Mouse (Mus musculus): ENCODE results near the gene Muc15. TPM values are rescaled to one million over a fixed set of nuclear protein-coding genes. Genes with fewer than 3 reads are reported as not detected.

Gene Muc15
- 0.05 TPM in 2 replicates for polyA plus RNA-seq (2016; fragmentation: Nextera tagmentation; extraction: Ambion mirVana)

DNA sequence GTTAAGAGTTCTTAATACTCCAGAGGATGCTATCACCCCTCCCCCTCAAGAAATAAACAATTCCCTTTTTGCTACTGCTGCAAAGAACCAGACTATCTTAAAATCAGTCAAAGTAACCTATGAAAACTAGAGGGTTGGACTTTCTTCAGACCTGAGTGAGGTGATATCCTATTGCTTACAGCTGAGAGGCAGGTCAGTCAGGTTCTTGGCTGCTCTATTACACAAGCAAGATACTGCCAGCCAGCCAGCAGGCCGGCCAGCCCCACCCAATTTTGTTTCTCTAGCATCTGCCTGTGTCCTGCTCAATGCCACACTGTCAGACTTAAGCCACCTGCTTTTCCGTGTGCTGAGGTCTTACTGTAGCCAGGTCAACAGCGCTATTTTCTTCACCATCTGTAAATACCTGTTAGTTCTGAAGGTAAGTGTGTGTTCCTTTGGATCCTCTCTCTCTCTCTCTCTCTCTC, at the start of gene Muc15:
TSS of gene Muc15 (plus strand) at position 51 of the 464 bp plus-strand sequence.
- 55% methylated on average over 3 of the region's 3 CpGs for WGBS

DNA sequence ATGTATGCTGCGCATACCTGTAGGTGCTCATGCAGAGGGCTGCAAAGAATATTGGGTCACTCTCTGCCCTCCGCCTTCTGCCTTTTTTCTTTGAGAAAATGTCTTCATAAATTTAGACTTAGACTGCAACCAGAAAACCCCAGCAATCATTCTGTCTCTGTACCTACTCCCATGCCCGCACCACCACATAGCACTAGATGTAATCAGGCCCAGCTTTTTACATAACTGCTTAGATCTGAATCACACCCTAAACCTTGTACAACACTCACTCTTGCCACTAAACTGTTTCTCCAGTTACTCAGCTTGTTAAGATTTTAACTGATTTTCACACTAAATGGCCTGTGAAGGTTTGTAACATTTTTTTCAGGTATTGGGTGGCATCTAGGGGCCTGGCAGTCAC, 11.7 kb upstream of the Muc15 start:
- Histone ChIP-seq H3K27ac (replicated peaks) (no peak overlapping the region), H3K4me3 (no peak overlapping the region), H3K4me1 (no peaks in the 10 kb centered on the region), H3K9me3 (replicated peaks) (no peaks in the 10 kb centered on the region), H3K27me3 (ENCODE audit: low read depth, poor library complexity, severe bottlenecking) (no peaks in the 10 kb centered on the region), H3K36me3 (no peaks in the 10 kb centered on the region)
- 99% methylated on average over 3 of the region's 3 CpGs for WGBS
- DNase-seq (ENCODE audit: low spot score) = no peak

More for the DNA sequence above, at the start of gene Muc15:
- no peaks in the 10 kb centered on the region for H3K4me1 ChIP-seq
- no peaks in the 10 kb centered on the region for H3K9me3 ChIP-seq (replicated peaks)
- no peaks in the 10 kb centered on the region for H3K36me3 ChIP-seq
- DNase-seq (ENCODE audit: low spot score) = no peak
- no peak within 1 kb of the TSS for H3K4me3 ChIP-seq
- no peak within 1 kb of the TSS for H3K27ac ChIP-seq (replicated peaks)
- H3K27me3 ChIP-seq (ENCODE audit: low read depth, poor library complexity, severe bottlenecking) = no peaks in the 10 kb centered on the region

DNA sequence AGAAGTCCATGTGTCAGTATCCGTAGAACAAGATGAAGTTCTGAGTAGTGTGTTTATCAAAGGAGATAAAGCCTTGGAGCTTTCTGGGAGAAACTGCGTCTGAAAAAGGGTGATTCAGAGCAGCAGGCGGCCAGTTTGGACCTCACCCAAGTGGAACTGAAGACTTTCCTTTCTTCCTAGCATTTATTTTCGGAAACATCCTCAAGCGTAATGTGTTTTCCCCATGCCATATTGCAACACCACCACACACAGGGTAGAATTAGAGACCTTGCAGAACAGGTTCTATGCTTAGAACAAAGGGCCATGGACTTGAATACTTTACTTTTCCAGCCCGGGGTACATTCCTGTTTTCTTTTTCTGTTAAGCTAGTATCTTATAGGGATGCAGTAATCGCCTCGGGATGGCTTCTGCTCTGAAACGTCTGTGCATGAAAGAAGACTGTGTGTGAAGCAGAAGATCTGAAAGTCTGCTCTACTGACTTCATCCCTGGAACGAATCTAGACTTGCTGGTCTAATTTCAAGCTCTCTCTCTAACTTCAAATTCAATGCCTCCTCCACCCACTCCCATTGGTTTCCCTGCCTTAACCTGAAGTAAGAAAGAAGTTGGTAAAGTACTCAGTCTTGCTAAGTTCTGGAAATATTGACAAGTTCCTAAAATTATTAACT, 11.0 kb upstream of the Muc15 start:
- WGBS = 86% methylated on average over 10 of the region's 10 CpGs
- no peaks in the 10 kb centered on the region for H3K36me3 ChIP-seq
- no peak overlapping the region for H3K4me3 ChIP-seq

DNA sequence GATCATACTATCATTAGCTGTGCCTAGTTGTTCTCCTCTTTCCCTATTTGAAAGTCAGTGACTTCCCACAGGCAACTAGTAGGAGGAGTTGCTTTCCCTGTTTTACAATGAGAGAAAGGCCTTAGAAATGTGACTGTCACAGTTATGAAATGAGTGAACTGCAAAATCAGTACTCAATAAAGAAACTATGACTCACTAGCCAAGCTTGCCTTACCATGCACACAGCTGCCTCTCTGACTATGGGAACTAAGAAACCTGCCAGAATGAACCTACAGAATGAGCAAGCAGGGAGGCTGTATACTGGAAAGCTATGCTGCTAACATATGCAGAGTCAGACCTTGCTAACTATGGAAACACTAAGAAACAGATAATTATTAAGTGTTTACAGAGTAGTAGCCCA, 2.1 kb upstream of the Muc15 start:
- H3K36me3 ChIP-seq = no peaks in the 10 kb centered on the region
- DNase-seq (ENCODE audit: low spot score) = no peak
- no peak overlapping the region for H3K4me3 ChIP-seq
- H3K27me3 ChIP-seq (ENCODE audit: low read depth, poor library complexity, severe bottlenecking) = no peaks in the 10 kb centered on the region
- no peaks in the 10 kb centered on the region for H3K9me3 ChIP-seq (replicated peaks)
- no peaks in the 10 kb centered on the region for H3K4me1 ChIP-seq
- no peak overlapping the region for H3K27ac ChIP-seq (replicated peaks)

More for the DNA sequence above, 11.0 kb upstream of the Muc15 start:
- H3K27me3 ChIP-seq (ENCODE audit: low read depth, poor library complexity, severe bottlenecking) = no peaks in the 10 kb centered on the region
- H3K9me3 ChIP-seq (replicated peaks) = no peaks in the 10 kb centered on the region
- no peak overlapping the region for H3K27ac ChIP-seq (replicated peaks)
- H3K4me1 ChIP-seq = no peaks in the 10 kb centered on the region
- no peak for DNase-seq (ENCODE audit: low spot score)

DNA sequence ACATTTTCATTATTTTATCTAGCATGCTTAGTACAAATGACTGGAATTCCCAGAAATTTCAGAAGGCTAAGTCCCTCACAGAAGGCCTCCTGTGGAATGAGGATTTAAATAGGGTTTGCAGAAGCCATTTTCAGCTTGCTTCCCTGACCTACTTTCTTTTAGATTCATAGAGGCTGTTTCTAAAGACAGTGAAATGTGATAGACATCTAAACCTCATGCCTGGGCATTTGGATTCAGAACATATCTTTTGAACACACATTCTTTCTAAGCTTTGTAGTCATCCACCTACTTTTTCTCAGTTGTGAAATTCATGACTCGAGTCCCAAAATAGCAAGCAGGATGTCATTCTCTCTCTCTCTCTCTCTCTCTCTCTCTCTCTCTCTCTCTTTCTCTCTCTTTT, 1.1 kb downstream of the Muc15 start:
- Histone ChIP-seq H3K9me3 (replicated peaks) (no peaks in the 10 kb centered on the region), H3K4me1 (no peaks in the 10 kb centered on the region), H3K27me3 (ENCODE audit: low read depth, poor library complexity, severe bottlenecking) (no peaks in the 10 kb centered on the region), H3K36me3 (no peaks in the 10 kb centered on the region), H3K27ac (replicated peaks) (no peak overlapping the region), H3K4me3 (no peak overlapping the region)
- DNase-seq (ENCODE audit: low spot score) = no peak
- WGBS = 76% methylated on average over 1 of the region's 1 CpGs

DNA sequence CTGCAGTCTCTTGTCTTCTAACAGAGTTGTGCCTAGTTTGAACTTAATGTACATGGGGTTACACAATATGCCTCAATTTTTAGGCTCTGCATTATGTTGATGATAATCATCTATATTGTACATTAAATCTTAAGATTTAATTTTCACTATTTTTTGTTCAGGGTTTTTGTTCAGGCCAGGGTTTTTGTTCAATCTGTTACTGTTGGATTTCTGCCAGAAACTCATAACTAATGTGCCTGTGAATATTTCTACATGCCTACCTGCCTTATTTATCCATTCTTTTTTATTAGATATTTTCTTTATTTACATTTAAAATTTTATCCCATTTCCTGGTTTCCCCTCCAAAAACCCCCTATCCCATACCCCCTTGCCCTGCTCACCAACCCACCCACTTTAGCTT, 5.0 kb downstream of the Muc15 start:
- no peak for DNase-seq (ENCODE audit: low spot score)

DNA sequence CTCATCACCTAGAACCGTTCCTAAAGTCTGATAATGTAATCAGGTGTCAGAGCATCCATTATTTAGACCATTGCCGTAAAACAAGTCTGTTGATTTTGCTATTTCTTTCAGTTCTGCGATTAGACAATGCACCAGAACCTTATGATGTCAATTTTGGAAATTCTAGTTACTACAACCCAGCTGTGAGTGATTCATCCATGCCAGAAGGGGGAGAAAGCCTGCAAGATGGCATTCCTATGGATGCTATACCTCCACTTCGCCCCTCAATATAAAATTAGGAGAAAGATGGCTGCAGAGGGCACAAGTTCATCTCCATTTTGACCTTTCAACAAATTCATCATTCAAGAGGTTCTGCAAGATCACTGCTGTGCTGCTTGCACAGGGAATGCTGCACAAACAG, 16.1 kb downstream of the Muc15 start:
- H3K9me3 ChIP-seq (replicated peaks) = no peaks in the 10 kb centered on the region
- no peak overlapping the region for H3K4me3 ChIP-seq
- no peak overlapping the region for H3K27ac ChIP-seq (replicated peaks)
- H3K4me1 ChIP-seq = no peaks in the 10 kb centered on the region
- H3K36me3 ChIP-seq = no peaks in the 10 kb centered on the region
- 87% methylated on average over 4 of the region's 4 CpGs for whole genome bisulfite sequencing
- H3K27me3 ChIP-seq (ENCODE audit: low read depth, poor library complexity, severe bottlenecking) = no peaks in the 10 kb centered on the region
- DNase-seq (ENCODE audit: low spot score) = no peak

More for the DNA sequence above, 5.0 kb downstream of the Muc15 start:
- Histone ChIP-seq H3K9me3 (replicated peaks) (no peaks in the 10 kb centered on the region), H3K4me3 (no peak overlapping the region), H3K27me3 (ENCODE audit: low read depth, poor library complexity, severe bottlenecking) (no peaks in the 10 kb centered on the region), H3K4me1 (no peaks in the 10 kb centered on the region), H3K36me3 (no peaks in the 10 kb centered on the region), H3K27ac (replicated peaks) (no peak overlapping the region)

DNA sequence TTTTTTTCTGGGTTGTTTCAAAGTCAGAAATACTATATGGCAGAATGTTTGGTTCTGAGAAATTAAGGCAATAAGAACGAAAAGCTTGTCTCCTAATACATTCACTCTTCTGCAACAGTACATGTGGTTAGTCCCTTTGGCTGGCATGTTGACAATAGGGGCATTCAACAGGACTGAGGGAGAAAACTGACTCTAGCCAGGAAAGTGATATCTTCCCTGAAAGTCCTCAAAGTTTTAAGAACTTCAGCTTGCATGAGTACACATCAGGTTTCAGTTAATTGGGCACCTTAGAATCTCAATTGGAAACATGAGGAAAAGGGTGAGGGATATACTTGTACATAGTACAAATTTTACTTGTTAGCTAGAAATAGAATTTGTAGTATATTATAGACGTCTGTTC, 16.8 kb downstream of the Muc15 start:
- no peaks in the 10 kb centered on the region for H3K9me3 ChIP-seq (replicated peaks)
- H3K36me3 ChIP-seq = no peaks in the 10 kb centered on the region
- WGBS = 76% methylated on average over 2 of the region's 2 CpGs
- DNase-seq (ENCODE audit: low spot score) = no peak
- H3K4me3 ChIP-seq = no peak overlapping the region
- no peaks in the 10 kb centered on the region for H3K4me1 ChIP-seq
- H3K27me3 ChIP-seq (ENCODE audit: low read depth, poor library complexity, severe bottlenecking) = no peaks in the 10 kb centered on the region
- no peak overlapping the region for H3K27ac ChIP-seq (replicated peaks)

DNA sequence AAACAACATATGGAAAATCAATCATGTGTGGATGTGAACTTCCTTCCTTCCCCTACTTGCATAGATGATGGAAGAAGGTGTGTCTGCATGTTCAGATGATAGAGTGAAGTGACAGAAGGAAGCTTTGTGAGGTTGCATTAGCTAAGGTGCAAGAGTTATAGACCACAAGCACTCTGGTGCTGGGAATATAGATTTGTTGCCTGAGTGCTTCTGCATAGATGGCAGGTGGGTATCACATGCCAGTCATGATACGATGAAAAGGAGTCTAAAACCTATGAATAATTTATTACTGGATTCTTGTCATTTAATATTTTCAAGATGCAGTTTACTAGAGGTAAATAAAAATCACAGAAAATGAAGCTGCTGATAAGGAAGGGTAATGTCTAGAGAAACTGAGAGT, 18.6 kb downstream of the Muc15 start:
- 85% methylated on average over 1 of the region's 1 CpGs for WGBS
- DNase-seq (ENCODE audit: low spot score) = no peak

DNA sequence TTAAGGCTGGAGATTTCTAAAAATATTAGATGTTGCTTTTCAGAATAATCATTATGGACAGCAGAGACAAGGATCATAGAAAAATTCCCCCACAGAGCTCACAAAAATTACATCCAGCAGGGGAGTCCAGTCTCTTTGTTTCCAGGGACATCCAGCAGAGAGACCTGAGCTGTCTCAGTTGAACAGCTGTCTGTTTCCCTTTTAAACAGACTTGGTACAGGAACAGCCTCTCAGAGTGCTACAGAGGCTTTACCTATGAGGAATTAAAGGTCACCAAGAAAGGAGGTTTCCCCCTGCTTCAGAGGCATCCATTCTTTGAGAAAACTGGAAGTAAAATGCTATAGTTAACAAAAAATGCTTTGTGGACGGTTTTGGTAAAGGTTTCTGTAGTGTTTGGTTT, 19.4 kb downstream of the Muc15 start:
- Histone ChIP-seq H3K4me3 (no peak overlapping the region), H3K27me3 (ENCODE audit: low read depth, poor library complexity, severe bottlenecking) (no peaks in the 10 kb centered on the region), H3K27ac (replicated peaks) (no peak overlapping the region), H3K9me3 (replicated peaks) (no peaks in the 10 kb centered on the region), H3K36me3 (no peaks in the 10 kb centered on the region), H3K4me1 (no peaks in the 10 kb centered on the region)
- DNase-seq (ENCODE audit: low spot score) = no peak
- WGBS = 69% methylated on average over 1 of the region's 1 CpGs

More for the DNA sequence above, 18.6 kb downstream of the Muc15 start:
- Histone ChIP-seq H3K36me3 (no peaks in the 10 kb centered on the region), H3K4me3 (no peak overlapping the region), H3K27me3 (ENCODE audit: low read depth, poor library complexity, severe bottlenecking) (no peaks in the 10 kb centered on the region), H3K9me3 (replicated peaks) (no peaks in the 10 kb centered on the region), H3K27ac (replicated peaks) (no peak overlapping the region), H3K4me1 (no peaks in the 10 kb centered on the region)

DNA sequence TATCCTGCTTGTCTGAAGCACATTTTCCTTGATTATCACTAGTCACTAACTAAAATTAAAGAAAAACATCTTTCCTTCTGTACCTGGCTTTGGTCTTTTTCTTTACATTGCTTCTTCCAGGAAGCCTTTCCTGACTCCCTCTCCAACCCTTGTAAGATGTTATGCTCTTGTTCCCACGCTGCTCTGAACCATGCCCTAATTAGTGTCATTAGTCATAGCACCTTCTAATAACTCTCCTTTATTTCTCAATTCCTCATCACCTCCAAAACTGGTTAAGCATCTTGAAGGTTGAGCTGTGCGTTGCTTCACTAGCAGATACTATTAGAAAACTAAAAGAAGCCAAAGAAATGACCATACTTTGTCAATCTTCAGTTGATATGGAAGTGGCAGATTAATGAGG, 36.4 kb downstream of the Muc15 start:
- H3K36me3 ChIP-seq = no peaks in the 10 kb centered on the region
- H3K9me3 ChIP-seq (replicated peaks) = no peaks in the 10 kb centered on the region
- H3K27ac ChIP-seq (replicated peaks) = no peak overlapping the region
- 81% methylated on average over 2 of the region's 2 CpGs for WGBS
- no peaks in the 10 kb centered on the region for H3K4me1 ChIP-seq
- no peak for DNase-seq (ENCODE audit: low spot score)
- H3K27me3 ChIP-seq (ENCODE audit: low read depth, poor library complexity, severe bottlenecking) = no peaks in the 10 kb centered on the region
- H3K4me3 ChIP-seq = no peak overlapping the region

DNA sequence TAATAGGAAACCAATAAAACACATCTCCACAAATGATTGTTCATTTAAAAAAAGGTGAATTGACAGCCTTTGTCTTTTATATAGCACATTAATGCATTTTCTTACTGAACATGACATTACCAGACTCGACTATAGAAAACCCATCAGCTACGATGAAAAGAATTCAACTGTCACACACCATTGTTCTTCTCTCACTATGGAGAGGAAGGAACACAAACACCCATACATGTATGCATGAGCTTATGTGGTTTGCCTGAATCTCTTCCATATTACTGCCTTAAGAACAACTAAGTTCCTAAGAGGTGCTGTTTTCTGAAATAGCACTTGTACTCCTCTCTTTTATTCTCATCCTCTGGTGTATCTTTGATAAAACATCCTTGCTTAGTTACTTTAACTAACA, 38.3 kb downstream of the Muc15 start:
- WGBS = 76% methylated on average over 2 of the region's 2 CpGs
- no peak for DNase-seq (ENCODE audit: low spot score)

DNA sequence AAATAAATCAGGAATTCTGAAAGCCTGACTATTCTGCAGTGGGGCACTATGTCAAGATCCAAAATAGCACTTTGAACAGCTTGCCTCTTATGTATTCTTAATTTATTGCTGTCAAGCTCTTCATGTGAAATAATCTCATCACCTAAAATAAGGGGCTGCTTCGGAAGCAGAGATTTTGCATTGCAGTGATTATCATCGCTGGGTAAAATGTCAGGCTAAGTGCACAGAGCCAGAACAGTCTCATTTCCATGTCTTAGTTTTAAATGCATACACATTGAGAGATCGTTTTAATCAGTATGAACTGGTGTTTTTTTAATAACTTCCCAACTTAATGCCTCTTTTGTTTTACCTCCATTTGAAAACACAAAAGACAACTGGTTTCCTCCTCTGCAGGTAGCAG, 66.3 kb downstream of the Muc15 start:
- H3K4me1 ChIP-seq = no peaks in the 10 kb centered on the region
- no peaks in the 10 kb centered on the region for H3K27me3 ChIP-seq (ENCODE audit: low read depth, poor library complexity, severe bottlenecking)
- no peaks in the 10 kb centered on the region for H3K36me3 ChIP-seq
- no peaks in the 10 kb centered on the region for H3K9me3 ChIP-seq (replicated peaks)
- DNase-seq (ENCODE audit: low spot score) = no peak
- H3K4me3 ChIP-seq = no peak overlapping the region
- 76% methylated on average over 3 of the region's 3 CpGs for WGBS
- H3K27ac ChIP-seq (replicated peaks) = no peak overlapping the region

More for the DNA sequence above, 38.3 kb downstream of the Muc15 start:
- Histone ChIP-seq H3K4me1 (no peaks in the 10 kb centered on the region), H3K27ac (replicated peaks) (no peak overlapping the region), H3K9me3 (replicated peaks) (no peaks in the 10 kb centered on the region), H3K36me3 (no peaks in the 10 kb centered on the region), H3K4me3 (no peak overlapping the region), H3K27me3 (ENCODE audit: low read depth, poor library complexity, severe bottlenecking) (no peaks in the 10 kb centered on the region)
